Mouse (Mus musculus) MEL (cell line): ENCODE data around the gene Cxcr1. TPM values are rescaled to one million over a fixed set of nuclear protein-coding genes. Genes with fewer than 3 reads are reported as not detected.
A peak's percentile ranks its signal among the peaks of the same experiment; 100 is the strongest.

Source experiments
- DNase-seq: peaks from one replicate; pipeline ENCODE4 v3.0.0; 2011; ENCODE audit warnings: low read depth, low spot score
- H3K27ac ChIP-seq: 2 replicates; pipeline ENCODE4 v1.5.1; 2012; ENCODE audit warnings: low read depth, mild to moderate bottlenecking, control low read depth, low read length, moderate library complexity; ENCODE audit not compliant: control insufficient read depth
- H3K27me3 ChIP-seq, 2 experiments: fragments of 150-350 bp in 1 of 2; sonication (generic) in 1 of 2; 2 replicates each; pipeline ENCODE4 v1.6.1; 2012; ENCODE audit warnings: low read length in 2 of 2, mild to moderate bottlenecking in 2 of 2, improper control_type of control experiment in 1 of 2, moderate library complexity in 1 of 2; ENCODE audit not compliant: insufficient read depth in 2 of 2, control insufficient read depth in 1 of 2
- H3K36me3 ChIP-seq, 2 experiments: 2 replicates each; pipeline ENCODE4 v1.6.1; 2012 to 2014; ENCODE audit warnings: low read length in 2 of 2, improper control_type of control experiment in 1 of 2, inconsistent platforms in 1 of 2, mild to moderate bottlenecking in 1 of 2; ENCODE audit not compliant: insufficient read depth in 2 of 2, control insufficient read depth in 1 of 2
- H3K4me1 ChIP-seq, 2 experiments: fragments of 150-350 bp in 1 of 2; sonication (generic) in 1 of 2; 2 replicates each; pipeline ENCODE4 v1.6.1; 2012; ENCODE audit warnings: low read length in 2 of 2, improper control_type of control experiment in 1 of 2, mild to moderate bottlenecking in 1 of 2; ENCODE audit not compliant: insufficient read depth in 2 of 2, control insufficient read depth in 1 of 2
- H3K4me3 ChIP-seq, 2 experiments: fragments of 150-350 bp in 1 of 2; sonication (generic) in 1 of 2; 2 replicates each; pipeline ENCODE4 v1.5.1; 2012; ENCODE audit warnings: low read depth in 2 of 2, low read length in 2 of 2, mild to moderate bottlenecking in 2 of 2, moderate library complexity in 2 of 2, control low read depth in 1 of 2, improper control_type of control experiment in 1 of 2; ENCODE audit not compliant: control insufficient read depth in 1 of 2, insufficient read depth in 1 of 2
- H3K79me2 ChIP-seq: 2 replicates; pipeline ENCODE4 v1.6.1; 2012; ENCODE audit warnings: mild to moderate bottlenecking, low read length, moderate library complexity; ENCODE audit not compliant: control insufficient read depth, poor library complexity, insufficient read depth
- H3K9ac ChIP-seq: 2 replicates; pipeline ENCODE4 v1.6.1; 2012; ENCODE audit warnings: low read depth, mild to moderate bottlenecking, control low read depth, low read length, moderate library complexity; ENCODE audit not compliant: control insufficient read depth, poor library complexity, severe bottlenecking
- H3K9me3 ChIP-seq: fragments of 150-350 bp; sonication (generic); replicated peaks from 2 replicates; pipeline ENCODE4 v1.6.1; 2012; ENCODE audit warnings: mild to moderate bottlenecking, low read length, improper control_type of control experiment, moderate library complexity; ENCODE audit not compliant: insufficient read depth
- BHLHE40 ChIP-seq: IDR thresholded peaks from 2 replicates; pipeline ENCODE4 v1.6.1; 2012; ENCODE audit warnings: low read depth, mild to moderate bottlenecking, inconsistent platforms, low read length, improper control_type of control experiment, borderline replicate concordance
- CTCF ChIP-seq, 3 experiments: IDR thresholded peaks in 2 of 3; conservative IDR thresholded peaks in 1 of 3; 2 replicates each; pipeline ENCODE4 v1.5.1; 2011 to 2012; ENCODE audit warnings: low read length in 3 of 3, low read depth in 2 of 3, mild to moderate bottlenecking in 2 of 3, improper control_type of control experiment in 1 of 3, inconsistent platforms in 1 of 3, mixed read lengths in 1 of 3, moderate library complexity in 1 of 3; ENCODE audit not compliant: control insufficient read depth in 1 of 3, insufficient read depth in 1 of 3, poor library complexity in 1 of 3, severe bottlenecking in 1 of 3
- E2F4 ChIP-seq: IDR thresholded peaks from 2 replicates; pipeline ENCODE4 v1.6.1; 2011; ENCODE audit warnings: low read depth, low read length, improper control_type of control experiment, borderline replicate concordance
- ELF1 ChIP-seq: IDR thresholded peaks from 2 replicates; pipeline ENCODE4 v1.6.1; 2014; ENCODE audit warnings: low read depth, mild to moderate bottlenecking, inconsistent platforms, low read length, improper control_type of control experiment, moderate library complexity
- GATA1 ChIP-seq: IDR thresholded peaks from 2 replicates; pipeline ENCODE4 v1.6.1; 2011; ENCODE audit warnings: low read depth, low read length, improper control_type of control experiment
- MAFK ChIP-seq: IDR thresholded peaks from 2 replicates; pipeline ENCODE4 v1.6.1; 2011; ENCODE audit warnings: low read depth, mild to moderate bottlenecking, low read length, improper control_type of control experiment, borderline replicate concordance
- MAX ChIP-seq: IDR thresholded peaks from 2 replicates; pipeline ENCODE4 v1.6.1; 2011; ENCODE audit warnings: low read length, improper control_type of control experiment
- MXI1 ChIP-seq: IDR thresholded peaks from 2 replicates; pipeline ENCODE4 v1.6.1; 2011; ENCODE audit warnings: mild to moderate bottlenecking, low read depth, low read length, improper control_type of control experiment
- MYC ChIP-seq: IDR thresholded peaks from 2 replicates; pipeline ENCODE4 v1.6.1; 2011; ENCODE audit warnings: low read depth, mild to moderate bottlenecking, low read length, improper control_type of control experiment, moderate library complexity
- NELFE ChIP-seq: IDR thresholded peaks from 2 replicates; pipeline ENCODE4 v1.6.1; 2011; ENCODE audit warnings: low read depth, low read length, improper control_type of control experiment
- NRF1 ChIP-seq: IDR thresholded peaks from 2 replicates; pipeline ENCODE4 v1.6.1; 2014; ENCODE audit warnings: low read depth, mild to moderate bottlenecking, inconsistent platforms, low read length, improper control_type of control experiment, moderate library complexity; ENCODE audit not compliant: poor library complexity, insufficient read depth, severe bottlenecking
- POLR2AphosphoS5 ChIP-seq: IDR thresholded peaks from 2 replicates; pipeline ENCODE4 v1.6.1; 2012; ENCODE audit warnings: low read depth, borderline replicate concordance, mild to moderate bottlenecking, inconsistent platforms, low read length, moderate library complexity, mixed read lengths
- SMC3 ChIP-seq: IDR thresholded peaks from 2 replicates; pipeline ENCODE4 v1.6.1; 2011; ENCODE audit warnings: low read depth, low read length, improper control_type of control experiment
- TBP ChIP-seq: IDR thresholded peaks from 2 replicates; pipeline ENCODE4 v1.8.0; 2011; ENCODE audit warnings: low read depth, low read length, improper control_type of control experiment
- TCF12 ChIP-seq: IDR thresholded peaks from 2 replicates; pipeline ENCODE4 v1.6.1; 2014; ENCODE audit warnings: low read depth, mild to moderate bottlenecking, inconsistent platforms, low read length, improper control_type of control experiment, moderate library complexity
- USF1 ChIP-seq: IDR thresholded peaks from 2 replicates; pipeline ENCODE4 v1.6.1; 2014; ENCODE audit warnings: low read depth, mild to moderate bottlenecking, inconsistent platforms, low read length, improper control_type of control experiment, moderate library complexity
- USF2 ChIP-seq, 2 experiments: IDR thresholded peaks; 2 replicates each; pipeline ENCODE4 v1.6.1; 2011 to 2012; ENCODE audit warnings: improper control_type of control experiment in 2 of 2, low read length in 2 of 2, borderline replicate concordance in 1 of 2, inconsistent platforms in 1 of 2, low read depth in 1 of 2, mild to moderate bottlenecking in 1 of 2; ENCODE audit not compliant: insufficient read depth in 1 of 2
- ZKSCAN1 ChIP-seq: IDR thresholded peaks from 2 replicates; pipeline ENCODE4 v1.6.1; 2012; ENCODE audit warnings: low read depth, mild to moderate bottlenecking, inconsistent platforms, low read length, improper control_type of control experiment, moderate library complexity
- ZMIZ1 ChIP-seq: IDR thresholded peaks from 2 replicates; pipeline ENCODE4 v1.6.1; 2012; ENCODE audit warnings: low read depth, mild to moderate bottlenecking, inconsistent platforms, low read length, improper control_type of control experiment, moderate library complexity
- polyA plus RNA-seq, 2 experiments: library from polyadenylated mRNA; stranded (reverse) in 1 of 2; unstranded in 1 of 2; fragments of >175 nt in 1 of 2; fragments of >200 nt in 1 of 2; gene quantifications; 2 replicates each; pipeline versions ENCODE4 v1.2.1 to v1.2.4; 2012; ENCODE audit warnings: low replicate concordance in 2 of 2, low read depth in 1 of 2; ENCODE audit not compliant: insufficient read length in 2 of 2, insufficient read depth in 1 of 2, missing spikeins in 1 of 2
- total RNA-seq: library from RNA; depleted of rRNA; stranded (reverse); fragments of 300-350 nt; gene quantifications from 2 replicates; pipeline ENCODE4 v1.2.3, GENCODE M21; 2012

Cxcr1 gene
- total and polyA plus RNA-seq, 3 experiments, result not detected

DNA sequence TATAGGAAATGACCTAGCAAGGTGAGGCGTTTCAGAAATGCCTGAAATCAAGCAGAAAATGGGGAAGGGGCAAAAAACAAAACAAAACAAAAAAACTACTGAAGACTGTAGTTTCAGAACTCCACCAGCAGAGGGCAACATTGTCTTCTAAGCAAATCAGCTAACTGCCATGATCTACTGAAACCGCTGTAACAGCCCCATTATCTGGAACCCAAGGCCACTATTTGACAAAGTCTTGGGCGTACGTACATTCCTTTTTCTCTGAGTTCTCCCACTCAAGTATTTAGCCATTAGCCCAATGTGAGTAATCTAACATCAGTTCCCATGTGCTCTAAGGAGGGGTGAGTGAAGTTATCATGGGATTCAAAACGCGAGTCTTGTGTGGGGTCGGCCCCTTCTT is 11.4 kb upstream of the Cxcr1 start (continued):
- TF ChIP-seq ZKSCAN1, result no peak
- no peak for TF ChIP-seq ZMIZ1
- 0 out of 2 replicates have a peak, but pooled peaks have one; percentile 19 for TF ChIP-seq BHLHE40
- no peak for TF ChIP-seq USF2 (IDR thresholded peaks at IDR 0.05; ENCODE audit: borderline replicate concordance in 1 of 2, insufficient read depth in 1 of 2, low read depth in 1 of 2, low read length in 2 of 2)
- TF ChIP-seq E2F4, result no peak
- no peak for TF ChIP-seq GATA1
- no peak for TF ChIP-seq NELFE

DNA sequence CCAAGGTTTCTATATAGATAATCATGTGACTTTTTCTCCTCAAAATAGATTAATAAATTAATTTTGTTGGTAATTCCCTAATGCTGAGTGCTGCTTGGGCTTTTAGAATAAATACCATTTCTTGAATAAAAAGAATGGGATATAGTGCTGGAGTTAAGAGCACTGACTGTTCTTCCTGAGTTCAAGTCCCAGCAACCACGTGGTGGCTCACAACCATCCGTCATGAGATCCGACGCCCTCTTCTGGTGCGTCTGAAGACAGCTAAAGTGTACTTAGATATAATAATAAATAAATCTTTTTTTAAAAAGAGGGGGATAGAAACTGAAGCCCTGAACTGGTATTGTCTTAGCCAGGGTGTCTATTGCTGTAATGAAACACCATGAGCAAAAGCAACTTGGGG is 9.0 kb upstream of the Cxcr1 start:
- Histone ChIP-seq H3K9me3 (no peaks in the 10 kb centered on the region), H3K4me1 (no peaks in the 10 kb centered on the region; a peak in 1 of 4 replicates), H3K4me3 (no peak overlapping the region), H3K27ac (no peak overlapping the region), H3K79me2 (no peaks in the 10 kb centered on the region), H3K27me3 (no peaks in the 10 kb centered on the region), H3K9ac (no peak overlapping the region)
- peak; percentile 49 for DNase-seq
- TF ChIP-seq CTCF (IDR thresholded peaks at IDR 0.05 in 2 of 3, conservative IDR thresholded peaks at IDR 0.05 in 1 of 3; ENCODE audit: control insufficient read depth in 1 of 3, insufficient read depth in 1 of 3, low read depth in 2 of 3, low read length in 3 of 3, poor library complexity in 1 of 3, severe bottlenecking in 1 of 3) (peak in 2 of 3 experiments; percentile 32 to 46; a peak in 4 of 6 replicates), USF1 (peak; percentile 71), MAFK (no peak), TBP (no peak), POLR2AphosphoS5 (no peak), SMC3 (peak; percentile 24), MYC (peak; percentile 84), MXI1 (peak; percentile 39; the same call in 1 of the 2 replicates), MAX (peak; percentile 57; the same call in 1 of the 2 replicates), ZKSCAN1 (no peak), ELF1 (no peak)
- TF ChIP-seq, all 39 proteins: peak for 6
- H3K36me3 ChIP-seq, result no peaks in the 10 kb centered on the region

DNA sequence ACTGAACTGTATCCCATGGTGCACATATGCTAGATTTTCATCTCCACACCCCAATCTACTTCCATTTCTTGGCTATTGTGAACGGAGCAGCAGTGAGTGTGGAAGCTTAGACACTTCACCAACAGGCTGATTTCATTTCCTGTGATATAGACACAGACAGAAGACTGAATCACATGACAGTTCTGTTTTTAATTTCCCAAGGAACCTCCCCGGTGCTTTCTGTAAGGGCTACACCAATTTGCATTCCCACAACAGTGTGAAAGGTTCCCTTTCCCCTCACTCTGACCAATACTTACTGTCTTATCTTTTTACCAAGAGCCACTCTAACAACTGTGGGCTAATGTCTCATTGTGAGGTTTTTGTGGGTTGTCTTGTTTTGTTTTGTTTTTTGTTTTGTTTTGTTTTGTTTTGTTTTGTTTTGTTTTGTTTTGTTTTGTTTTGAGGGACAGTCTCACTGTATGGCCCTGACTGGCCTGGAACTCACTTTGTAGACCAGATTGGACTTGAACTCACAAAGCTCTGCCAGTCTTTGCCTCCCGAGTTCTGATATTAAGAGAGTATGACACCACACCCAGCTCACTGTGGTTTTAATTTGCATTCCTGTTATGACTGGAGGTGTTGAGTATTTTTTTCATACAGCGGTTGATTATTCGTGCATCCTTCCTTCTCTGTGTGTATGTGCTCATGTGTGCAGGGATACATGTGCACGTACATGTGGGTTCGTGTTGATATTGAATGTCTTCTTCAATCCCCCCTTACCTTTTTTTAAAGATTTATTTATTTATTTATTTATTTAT is 6.8 kb upstream of the Cxcr1 start:
- Histone ChIP-seq H3K79me2 (no peaks in the 10 kb centered on the region), H3K9me3 (no peaks in the 10 kb centered on the region), H3K4me3 (no peak overlapping the region), H3K4me1 (no peaks in the 10 kb centered on the region; a peak in 1 of 4 replicates), H3K27me3 (peaks cover 0 to 3% of the 10 kb centered on the region in 2 experiments; a peak in 1 of 4 replicates), H3K9ac (no peak overlapping the region), H3K36me3 (no peaks in the 10 kb centered on the region), H3K27ac (no peak overlapping the region)
- peak; percentile 21 for DNase-seq
- TF ChIP-seq USF1, result peak; percentile 50; the same call in 1 of the 2 replicates
- TF ChIP-seq SMC3, result no peak
- 0 out of 2 replicates have a peak, but pooled peaks have one; percentile 11 for TF ChIP-seq MAX
- no peak for TF ChIP-seq TCF12
- TF ChIP-seq NRF1, result no peak
